Mouse (Mus musculus) lung, postnatal 14 days (tissue): ENCODE data around the gene Retreg3.

ENCODE experiments used
- DNase-seq: peaks from one replicate; pipeline ENCODE4 v3.0.0; 2021

Retreg3 gene

DNA sequence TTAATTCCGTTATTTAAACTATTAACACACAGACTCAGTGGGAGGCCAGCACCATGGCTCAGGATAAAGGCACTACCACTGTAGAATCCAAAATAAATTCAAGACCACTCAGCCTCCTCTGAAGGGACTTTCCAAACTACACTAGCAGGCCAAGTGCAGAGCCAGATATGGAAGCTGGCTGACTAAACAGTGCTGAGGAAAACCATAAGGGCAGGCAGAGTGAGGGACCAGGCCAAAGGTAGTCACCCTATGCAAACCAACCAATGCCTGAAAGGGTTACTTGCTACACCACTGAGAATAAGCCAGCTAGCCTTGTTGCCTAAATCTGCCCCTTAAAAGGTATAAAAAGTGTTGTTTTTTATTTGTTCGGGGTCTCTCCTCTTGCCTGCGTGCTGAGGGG is 7.5 kb downstream of the Retreg3 start:
- DNase-seq: no peak

DNA sequence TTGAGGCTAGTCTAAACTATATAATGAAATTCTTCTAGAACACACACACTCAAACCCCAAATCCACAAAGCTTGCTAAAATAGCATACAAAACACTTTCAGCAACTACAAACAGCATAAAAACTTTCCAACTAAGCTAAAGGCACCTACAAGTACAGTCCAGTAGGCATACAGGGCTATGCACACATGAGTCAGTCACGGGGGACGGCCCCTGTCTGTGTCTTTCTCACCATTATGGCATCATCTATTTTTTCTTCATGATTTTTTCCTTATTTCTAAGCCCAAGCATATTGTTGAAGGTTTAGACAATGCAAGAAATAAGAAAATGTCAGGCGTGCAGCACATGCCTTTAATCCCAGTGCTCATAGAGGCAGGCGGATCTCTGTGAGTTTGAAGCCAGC is 8.5 kb downstream of the Retreg3 start:
- DNase-seq: no peak

DNA sequence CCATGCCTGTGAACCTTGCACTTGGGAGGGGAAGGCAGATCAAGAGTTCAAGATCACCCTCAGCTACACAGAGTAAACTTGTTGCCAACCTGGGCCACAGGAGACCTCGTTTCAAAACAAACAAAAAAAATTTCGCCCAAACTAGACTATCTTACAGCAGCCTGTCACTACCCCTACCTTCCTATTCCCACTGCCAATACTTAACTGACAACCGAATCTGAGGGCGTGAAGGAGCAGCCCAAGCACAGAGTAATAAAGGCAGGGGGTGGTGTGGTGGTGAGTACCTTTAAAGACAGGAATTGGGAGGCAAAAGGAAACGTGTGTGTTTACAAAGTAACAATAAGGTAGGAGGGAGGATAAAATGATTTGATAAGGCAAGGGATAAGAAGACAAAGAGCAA is 9.0 kb downstream of the Retreg3 start:
- DNase-seq: no peak

DNA sequence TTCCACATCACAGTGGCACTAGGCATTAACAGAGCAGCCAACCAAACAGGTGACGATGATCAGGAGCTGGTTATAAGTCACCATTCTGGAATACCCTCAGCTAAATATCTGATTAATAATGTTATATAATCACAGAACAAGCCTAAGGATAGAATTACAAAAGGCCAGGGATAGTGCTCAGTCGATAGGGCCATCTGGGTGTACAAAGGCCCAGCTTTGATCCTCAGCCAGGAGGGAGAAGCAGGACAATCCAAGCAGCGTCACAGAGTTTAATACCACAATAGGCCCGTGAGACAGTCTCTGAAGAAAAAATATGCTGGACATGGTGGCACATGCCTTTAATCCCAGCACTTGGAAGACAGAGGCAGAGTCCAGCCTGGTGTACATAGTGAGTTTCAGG is 10.3 kb downstream of the Retreg3 start:
- no peak for DNase-seq

DNA sequence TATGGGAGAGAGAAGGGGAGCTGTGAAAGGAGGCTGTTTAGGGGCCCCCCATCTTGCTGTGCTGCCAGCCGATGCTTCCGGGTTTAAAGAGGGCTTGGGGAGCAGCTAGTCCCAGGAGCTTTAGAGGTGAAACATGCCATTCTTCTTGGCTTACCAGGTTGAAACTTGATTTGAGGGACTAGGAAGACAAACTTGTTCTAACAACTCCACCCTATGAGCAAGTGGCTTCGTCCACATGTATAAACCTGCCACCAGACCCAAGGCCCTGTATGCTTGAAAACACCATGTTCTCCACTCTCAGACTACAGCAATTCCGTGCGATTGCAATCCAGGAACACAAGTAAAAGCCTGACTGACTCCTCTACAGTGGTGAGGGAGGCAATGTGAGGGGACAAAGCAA is 16.7 kb downstream of the Retreg3 start:
- DNase-seq: no peak

DNA sequence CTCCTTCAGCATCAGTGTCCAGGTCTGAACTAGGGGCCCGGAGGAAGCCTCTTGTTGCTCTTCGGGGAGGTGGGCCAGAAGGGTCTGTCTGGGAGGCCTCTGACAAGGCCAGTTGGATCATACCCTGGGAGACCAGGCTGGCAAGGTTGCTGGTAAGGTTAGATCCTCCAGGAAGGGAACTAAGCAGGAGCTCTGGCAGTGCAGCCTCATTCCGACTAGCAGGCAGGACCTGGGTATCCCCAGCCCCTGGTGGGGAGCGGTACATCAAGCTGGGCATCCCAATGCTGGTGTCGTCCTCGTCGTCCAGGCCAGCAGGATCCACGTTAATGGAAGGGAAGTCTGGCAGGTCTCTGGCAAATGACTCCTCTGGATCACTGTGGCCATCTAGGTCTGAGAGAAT is 21.5 kb downstream of the Retreg3 start:
- no peak for DNase-seq

DNA sequence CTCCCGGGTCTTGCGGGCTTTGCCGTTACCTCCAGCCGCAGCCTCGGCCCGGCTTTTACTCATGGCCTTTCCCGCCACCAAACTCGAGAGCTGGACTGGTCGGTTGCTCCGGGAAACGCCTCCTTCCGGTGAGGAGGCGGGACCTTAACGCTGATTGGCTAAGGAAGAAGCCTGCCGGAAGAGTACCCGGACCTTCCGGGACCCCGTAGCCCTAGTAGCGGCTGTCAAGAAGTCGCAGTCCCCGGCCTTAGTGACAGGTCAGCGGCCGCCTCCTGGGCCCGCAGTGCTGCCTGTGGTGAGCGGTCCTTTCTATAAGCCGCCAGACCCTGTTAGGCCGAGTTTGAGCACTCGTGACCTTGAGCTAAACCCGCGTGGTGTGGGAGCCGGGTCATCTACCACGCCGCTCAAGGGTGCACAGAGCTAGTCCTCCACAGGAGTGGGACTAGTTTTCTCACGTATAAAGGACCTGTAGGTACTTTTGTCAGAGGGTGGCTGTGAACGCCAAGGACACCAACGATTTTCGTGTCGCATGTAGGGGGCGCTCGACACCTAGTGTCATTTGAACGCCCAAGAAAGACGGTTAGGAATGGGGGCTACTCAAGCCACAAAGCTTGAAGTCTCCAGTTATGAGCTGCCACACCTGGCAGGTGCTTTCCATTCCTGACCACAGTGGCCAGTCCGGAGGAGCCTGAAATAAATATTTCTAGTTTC is 24.2 kb downstream of the Retreg3 start, which contains the start of gene Psmc3ip:
Gene Psmc3ip, minus strand, starts transcription at position 123 of the 711 bp plus-strand sequence.
- DNase-seq: peak; percentile 95

DNA sequence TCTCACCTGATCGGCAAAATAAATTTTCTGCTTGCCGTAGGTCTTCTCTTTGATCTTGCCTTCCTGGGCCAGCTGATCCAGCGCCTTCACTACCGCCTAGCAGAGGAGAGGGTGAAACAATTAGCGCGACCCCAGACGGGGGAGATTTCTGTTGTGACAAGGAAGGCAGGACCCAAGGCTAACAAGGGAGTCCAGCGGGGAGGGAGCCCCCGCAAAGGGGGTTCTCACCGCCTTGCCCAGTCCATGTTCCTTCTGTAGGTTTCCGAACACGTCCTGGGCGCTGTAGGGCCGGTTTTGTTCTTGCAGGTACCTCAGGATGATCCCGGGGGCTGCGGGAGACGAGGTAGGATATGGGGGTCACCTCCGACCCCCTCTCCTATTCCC is 24.8 kb downstream of the Retreg3 start:
- no peak for DNase-seq

DNA sequence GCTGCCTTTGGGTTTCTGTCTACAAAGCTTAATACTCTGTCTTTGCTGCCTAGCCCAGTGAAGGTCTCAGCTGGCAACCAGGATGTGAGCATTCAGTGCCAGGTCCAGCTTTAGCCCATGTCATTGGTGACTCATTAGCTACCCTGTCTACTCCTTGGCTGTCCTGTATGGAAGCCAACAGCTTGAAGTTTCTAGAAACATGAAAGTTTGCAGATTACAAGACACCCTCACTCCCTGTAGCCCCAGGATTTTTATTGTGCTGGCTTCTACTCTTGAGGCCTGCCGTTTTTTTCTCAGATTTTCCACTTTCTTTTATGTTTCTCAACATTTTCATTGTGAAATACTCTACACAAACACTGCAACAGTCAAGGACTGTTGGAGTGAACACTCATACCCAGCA is 29.8 kb downstream of the Retreg3 start:
- DNase-seq: no peak

DNA sequence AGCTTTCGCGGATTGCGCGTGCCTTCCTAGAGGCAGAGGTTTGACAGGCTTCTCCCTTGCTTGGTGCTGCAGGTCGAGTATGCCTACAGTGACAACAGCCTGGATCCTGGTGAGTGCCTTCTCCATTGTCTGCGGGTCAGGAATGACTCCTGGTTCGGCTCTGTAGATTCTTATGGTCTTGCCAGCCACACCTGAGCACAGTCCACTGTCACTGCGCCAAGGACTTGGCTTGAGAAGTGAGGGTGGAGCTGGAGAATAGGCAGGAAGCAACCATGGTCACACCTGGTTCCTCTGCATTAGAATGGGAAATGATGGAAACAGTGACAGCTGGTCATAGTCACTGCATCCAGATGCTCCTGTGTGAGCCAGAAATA is 32.0 kb downstream of the Retreg3 start:
- no peak for DNase-seq

DNA sequence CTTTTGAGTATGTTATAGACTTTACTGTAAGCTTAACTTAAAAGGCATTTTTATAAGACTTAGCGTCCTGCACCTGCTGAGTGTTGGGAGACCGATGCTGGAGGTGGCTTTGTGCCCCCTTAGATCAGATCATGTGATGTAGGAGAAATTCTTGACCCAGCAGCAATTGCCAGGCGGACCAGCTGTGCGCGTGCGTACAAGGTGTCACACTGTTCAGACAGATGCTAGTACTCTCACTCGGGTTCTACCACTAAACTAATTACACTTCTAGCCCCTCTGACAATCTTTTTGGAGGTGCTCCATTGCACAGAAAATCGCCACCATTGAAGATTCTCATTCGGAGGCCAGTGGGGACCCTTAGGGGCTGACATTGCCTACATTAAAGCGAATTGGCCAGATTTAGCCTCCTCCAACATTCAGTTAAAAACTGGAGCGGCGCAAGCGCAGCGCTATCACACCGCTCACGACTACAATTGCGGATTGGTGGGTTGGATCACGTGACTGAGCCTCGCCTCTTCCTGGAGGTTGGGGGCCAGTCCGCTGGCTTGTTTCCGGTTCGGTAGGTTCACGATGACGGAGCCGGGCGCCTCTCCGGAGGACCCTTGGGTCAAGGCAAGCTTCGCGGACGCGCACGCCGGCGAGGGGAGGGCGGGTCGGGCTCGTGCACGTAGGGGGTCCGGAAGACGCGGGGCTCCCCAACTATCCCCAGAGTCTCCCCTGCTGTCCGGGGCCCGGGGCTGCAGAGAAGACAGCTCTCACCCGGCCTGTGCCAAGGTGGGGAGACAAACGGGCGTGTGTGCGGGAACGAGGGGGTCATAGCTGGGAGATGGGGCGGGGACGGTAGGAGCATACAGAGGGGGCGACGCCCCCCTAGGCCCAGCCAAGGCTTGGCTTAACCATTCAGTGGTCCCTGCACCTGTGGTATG is 32.7 kb downstream of the Retreg3 start, which contains the start of gene Mlx:
Gene Mlx, plus strand, starts transcription at position 522 of the 926 bp plus-strand sequence.
- peak; percentile 89 for DNase-seq

DNA sequence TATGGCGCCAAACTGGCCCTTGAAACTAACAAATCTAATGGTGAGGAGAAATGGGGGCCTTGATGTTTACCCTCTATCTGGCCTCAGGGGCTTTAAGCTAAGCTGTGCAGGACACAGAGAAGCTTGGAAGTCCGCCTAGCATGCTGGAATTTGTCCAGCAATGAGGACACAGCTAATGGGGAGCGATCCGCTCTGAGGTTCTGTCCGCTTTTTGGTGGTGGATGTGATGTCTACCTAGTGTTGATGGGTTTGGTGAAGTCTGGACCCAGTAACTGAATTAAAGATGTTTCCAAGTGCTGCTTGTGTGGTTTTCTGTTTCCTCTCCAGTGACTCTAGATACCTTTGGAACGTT is 33.4 kb downstream of the Retreg3 start:
- no peak for DNase-seq

DNA sequence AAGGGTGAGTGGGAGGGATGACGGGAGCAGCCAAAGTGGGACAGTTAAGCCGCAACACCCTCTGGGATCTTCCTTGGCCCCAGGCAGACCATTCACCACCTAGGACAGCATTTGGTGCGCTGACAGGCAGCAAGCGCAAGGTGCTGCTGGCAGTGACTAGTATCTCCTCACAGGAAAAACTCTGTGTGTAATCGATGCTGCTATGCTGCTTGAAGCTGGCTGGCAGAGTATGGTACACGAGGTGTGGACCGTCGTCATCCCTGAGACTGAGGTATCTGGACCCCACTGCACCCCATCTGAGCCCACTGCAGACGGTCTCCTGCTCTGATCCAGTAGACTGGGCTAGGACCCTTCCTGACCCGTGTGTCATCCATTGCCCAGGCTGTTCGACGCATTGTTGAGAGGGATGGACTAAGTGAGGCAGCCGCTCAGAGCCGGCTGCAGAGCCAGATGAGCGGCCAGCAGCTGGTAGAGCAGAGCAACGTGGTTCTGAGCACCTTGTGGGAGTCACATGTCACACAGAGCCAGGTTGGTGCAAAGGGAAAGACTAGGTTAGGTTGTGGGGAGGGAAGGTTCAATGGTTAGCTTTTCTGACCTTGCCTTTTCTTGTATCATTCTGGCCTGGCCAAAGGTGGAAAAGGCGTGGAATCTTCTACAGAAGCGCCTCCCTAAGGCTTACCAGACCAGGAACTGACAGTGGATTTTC is 33.9 kb downstream of the Retreg3 start:
- no peak for DNase-seq

DNA sequence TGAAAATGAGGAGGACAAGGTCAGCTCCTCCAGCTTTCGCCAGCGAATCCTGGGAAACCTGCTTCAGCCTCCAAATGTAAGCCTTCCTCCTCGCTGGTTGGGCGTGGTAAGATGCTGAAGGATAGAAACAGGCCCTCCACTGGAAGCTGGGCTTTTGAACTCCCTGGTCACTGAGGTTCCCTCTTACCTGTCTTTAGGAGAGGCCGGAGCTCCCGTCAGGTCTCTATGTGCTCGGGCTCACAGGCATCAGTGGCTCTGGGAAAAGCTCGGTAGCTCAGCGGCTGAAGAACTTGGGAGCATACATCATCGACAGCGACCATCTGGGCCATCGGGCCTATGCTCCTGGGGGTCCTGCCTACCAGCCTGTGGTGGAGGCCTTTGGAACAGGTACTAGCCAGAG is 34.9 kb downstream of the Retreg3 start:
- DNase-seq: no peak

DNA sequence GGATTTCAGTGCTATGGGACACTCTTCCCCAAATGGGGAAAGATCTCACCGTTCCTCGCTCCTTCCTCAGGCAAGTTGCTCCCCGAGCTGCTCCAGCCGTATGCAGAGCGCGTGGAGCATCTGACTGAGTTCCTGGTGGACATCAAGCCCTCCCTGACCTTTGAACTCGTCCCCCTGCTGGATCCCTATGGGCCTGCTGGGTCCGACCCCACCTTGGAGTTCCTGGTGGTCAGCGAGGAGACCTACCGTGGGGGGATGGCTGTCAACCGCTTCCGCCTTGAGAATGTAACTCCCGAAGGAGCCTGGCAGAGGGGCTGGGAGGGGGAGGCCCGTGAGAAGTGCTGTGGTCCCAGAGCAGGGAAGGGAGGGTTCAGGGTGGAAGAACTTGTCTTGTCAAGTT is 35.4 kb downstream of the Retreg3 start:
- DNase-seq: no peak

DNA sequence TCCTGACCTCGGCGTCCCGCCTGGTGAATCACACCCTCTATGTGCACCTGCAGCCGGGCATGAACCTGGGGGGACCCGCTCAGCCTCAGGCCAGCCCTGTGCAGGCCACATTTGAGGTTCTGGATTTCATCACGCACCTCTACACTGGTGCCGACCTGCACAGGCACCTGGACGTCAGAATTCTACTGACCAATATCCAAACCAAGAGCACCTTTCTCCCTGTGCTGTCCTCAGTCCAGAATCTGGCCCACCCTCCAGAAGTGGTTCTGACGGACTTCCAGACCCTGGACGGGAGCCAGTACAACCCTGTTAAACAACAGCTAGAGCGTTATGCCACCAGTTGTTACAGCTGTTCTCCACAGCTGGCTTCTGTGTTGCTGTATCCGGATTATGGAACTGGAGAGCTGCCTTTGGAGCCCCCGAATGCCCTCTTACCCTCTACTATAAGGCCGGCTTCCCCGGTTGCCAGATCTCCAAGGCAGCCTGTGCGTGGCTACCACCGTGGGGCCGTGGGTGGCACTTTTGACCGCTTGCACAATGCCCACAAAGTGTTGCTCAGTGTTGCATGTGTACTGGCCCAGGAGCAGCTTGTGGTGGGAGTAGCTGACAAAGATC is 36.5 kb downstream of the Retreg3 start:
- DNase-seq: no peak

DNA sequence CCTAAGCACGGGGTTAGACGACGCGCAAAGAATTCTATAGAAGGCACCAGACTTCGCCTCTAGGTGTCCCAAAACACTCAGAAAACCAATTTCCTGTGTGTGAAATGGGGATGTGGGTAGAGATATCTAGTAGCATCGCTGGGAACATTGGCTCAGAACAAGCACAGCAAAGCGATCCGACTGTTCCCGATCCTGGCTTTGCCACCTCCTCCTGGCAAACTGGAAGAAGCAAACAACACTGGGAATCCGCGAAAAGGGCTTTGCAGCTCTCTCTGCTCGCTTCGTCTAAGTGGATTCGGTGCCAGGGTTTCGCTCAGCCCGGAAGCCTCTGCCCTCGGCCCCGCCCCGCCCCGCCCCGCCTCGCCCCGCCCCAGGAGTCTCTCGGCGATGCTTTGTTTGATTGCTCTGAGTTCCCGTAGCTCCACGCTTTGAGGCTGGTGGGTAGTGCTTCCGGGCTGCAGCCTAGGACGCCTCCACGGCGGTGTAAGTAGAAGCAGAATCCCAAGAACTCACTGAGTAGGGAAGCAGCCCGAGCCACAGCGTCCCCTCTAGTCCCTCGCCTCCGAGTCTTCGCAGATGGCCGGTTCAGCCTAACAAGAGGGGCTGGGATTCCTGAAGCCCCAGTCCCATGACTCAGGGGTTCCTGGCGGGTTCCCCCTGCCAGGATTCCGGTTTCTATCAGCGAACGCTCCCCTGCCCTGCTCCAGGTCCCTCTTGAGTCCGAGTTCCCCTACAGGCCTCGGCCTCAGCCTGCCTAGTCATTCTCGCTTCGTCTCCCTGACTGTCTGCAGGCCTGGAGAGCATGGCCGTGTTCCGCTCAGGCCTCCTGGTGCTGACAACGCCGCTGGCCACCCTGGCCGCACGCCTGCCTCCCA is 37.2 kb downstream of the Retreg3 start, which contains the start of gene Coasy:
Gene Coasy, plus strand, starts transcription at position 358 of the 875 bp plus-strand sequence.
- DNase-seq: peak; percentile 85

DNA sequence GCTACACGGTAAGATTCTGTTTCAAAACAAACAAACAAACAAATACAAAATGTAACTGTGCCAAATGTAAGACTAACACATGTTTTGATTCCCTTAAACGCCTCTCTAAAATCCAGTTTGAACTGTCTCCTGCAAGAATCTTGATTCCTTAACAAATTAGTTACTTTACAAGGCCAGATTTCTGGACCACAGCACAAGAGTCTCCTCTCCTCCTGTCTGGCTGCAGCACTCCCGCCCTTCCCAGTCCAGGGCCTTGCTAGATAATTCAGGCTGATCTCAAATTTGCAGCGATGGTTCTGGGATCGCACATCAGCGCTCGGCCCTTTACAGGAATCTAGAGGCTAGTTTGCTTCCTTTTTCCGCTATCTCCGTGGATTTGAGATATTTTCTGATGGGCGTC is 38.0 kb downstream of the Retreg3 start:
- DNase-seq: no peak

DNA sequence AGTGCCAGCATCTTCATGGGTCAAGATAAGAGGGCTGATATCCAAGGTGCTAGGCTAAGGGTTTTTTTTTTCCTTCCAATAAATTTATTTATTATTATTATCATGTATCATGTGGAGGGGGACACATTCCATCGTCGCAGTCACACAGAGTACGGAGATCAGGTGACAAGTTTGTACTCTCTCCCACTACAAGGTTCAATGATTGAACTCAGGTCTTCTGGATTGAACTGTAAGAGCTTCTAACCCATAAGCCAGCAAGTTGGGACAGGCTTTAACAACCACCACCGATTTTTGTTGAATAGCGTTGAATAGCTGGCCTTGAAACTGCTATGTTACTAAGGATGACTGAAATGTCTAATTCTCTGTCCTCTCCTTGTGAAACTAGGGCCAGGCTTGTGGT is 39.3 kb downstream of the Retreg3 start:
- DNase-seq: no peak

DNA sequence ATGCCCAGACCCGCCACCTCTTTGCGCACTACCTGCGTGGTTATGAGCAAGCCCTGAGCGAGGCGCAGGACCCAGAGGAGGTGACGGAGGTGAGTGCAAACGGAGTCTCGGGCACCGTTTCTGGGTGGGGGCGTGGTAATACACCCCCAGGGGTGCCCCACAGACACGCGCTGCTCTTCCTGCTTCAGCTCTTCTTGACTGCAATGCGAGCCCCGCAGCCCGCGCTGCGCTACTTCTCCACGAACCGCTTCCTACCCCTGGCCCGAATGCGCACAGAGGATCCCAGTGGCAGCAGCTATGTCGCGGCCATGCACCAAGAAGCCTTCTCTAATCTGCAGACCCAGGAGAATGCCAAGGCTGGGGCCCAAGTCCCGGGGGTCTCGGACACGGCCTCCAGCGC is 39.9 kb downstream of the Retreg3 start:
- no peak for DNase-seq

DNA sequence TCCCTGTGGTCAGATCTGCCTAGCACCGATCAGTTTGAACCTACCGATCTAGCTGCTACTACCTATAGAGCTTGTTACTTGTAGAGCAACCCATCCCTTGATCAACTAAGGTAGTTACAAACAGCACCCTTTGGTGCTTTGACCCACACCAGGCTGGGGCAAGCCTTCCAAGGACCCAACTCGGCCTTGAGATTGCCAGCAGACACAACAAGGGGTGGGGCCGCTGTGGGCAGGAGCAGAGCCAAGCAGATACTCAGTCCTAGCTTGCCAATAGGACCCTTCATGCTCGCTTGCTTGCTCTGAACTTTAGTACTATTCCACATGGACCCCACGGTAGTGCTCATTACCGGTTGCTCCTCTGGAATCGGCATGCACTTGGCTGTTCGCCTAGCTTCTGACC is 41.6 kb downstream of the Retreg3 start, which contains the start of gene Hsd17b1:
Gene Hsd17b1, plus strand, starts transcription at position 291 of the 400 bp plus-strand sequence.
- DNase-seq: no peak
